10 mouse cellular contexts compared by ENCODE assay signal in the genomic region with DNA sequence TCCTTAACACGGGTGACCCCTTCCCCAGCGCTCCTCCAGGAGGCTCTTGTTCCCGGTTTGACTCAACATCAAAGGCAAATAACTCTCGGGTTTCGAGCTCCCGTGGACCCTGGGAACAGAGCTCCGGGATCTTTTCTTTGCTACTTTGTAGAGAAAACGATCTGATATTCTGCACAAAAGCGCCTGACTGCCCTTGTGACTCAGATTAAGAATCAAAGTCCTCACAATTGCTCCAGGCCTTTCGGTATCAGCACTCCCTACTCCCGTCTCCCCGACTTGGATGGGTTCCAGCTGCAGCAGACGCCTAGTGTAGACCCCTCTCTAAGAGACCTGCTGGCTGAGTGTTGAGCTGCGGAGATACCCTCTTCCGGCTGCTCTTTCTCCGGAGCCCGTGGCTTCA. TPM values are rescaled to one million over a fixed set of nuclear protein-coding genes. Genes with fewer than 3 reads are reported as not detected.
A peak's percentile ranks its signal among the peaks of the same experiment; 100 is the strongest.
DNase-seq lines count a peak whose midpoint lies in the region; ATAC-seq lines count a peak whose summit lies in the region.
"Had no signal": no experiment of that assay in that cellular context is flagged by ENCODE, and none has a peak within 500 bp of the region (broad histone marks: within the 10 kb centered on the region; RNA-seq: fewer than 3 reads in every experiment).

No protein-coding gene starts in this region.

- no peaks in the 10 kb centered on the region for H3K36me3 ChIP-seq in lung, embryonic 16.5 days (ENCODE audit: control insufficient read depth, insufficient read depth, low read length)
- H3K36me3 ChIP-seq in limb, embryonic 12.5 days = no peaks in the 10 kb centered on the region

- H3K27ac ChIP-seq in lung, embryonic 16.5 days (ENCODE audit: low read length) = no peak overlapping the region
- H3K27ac ChIP-seq in limb, embryonic 12.5 days = no peak overlapping the region

- 18% methylated on average over 17 of the region's 17 CpGs for WGBS in lung, embryonic 16.5 days
- 36% methylated on average over 17 of the region's 17 CpGs for WGBS in limb, embryonic 12.5 days

- peak overlapping the region; percentile 30; the same call in 1 of the 2 replicates for H3K9ac ChIP-seq in lung, embryonic 16.5 days (ENCODE audit: low read length)
- no peak overlapping the region for H3K9ac ChIP-seq in limb, embryonic 12.5 days (replicated peaks)

- H3K9me3 ChIP-seq in lung, embryonic 16.5 days (ENCODE audit: control insufficient read depth, low read length) = no peaks in the 10 kb centered on the region
- no peaks in the 10 kb centered on the region for H3K9me3 ChIP-seq in limb, embryonic 12.5 days

- no peak overlapping the region for H3K4me3 ChIP-seq in lung, embryonic 16.5 days (ENCODE audit: low read length)
- H3K4me3 ChIP-seq in limb, embryonic 12.5 days (replicated peaks) = no peak overlapping the region

- 0 out of 2 replicates have a peak, but pooled peaks cover 4% of the 10 kb centered on the region for H3K4me1 ChIP-seq in lung, embryonic 16.5 days (replicated peaks; ENCODE audit: control insufficient read depth, insufficient read depth, low read length)
- peaks cover 6% of the 10 kb centered on the region; the same call in 1 of the 2 replicates for H3K4me1 ChIP-seq in limb, embryonic 12.5 days (replicated peaks)

- intact Hi-C loops in heart, postnatal 36 days (cut with DNase I) = no loop called here

- no peak overlapping the region for H3K4me2 ChIP-seq in lung, embryonic 16.5 days (ENCODE audit: low read depth, low read length)
- 0 out of 2 replicates have a peak overlapping the region, but pooled peaks have one; percentile 8 for H3K4me2 ChIP-seq in limb, embryonic 12.5 days

- peak; percentile 83 for DNase-seq in heart, adult 11 months
- no peak for DNase-seq in heart, postnatal 36 days
- DNase-seq in lung, postnatal 10 days = no peak
- DNase-seq in urinary bladder, adult 2 months (ENCODE audit: low spot score) = no peak
- no peak for DNase-seq in urinary bladder, adult 18-20 months (ENCODE audit: low spot score in 2 of 2)
- no peak for DNase-seq in spleen, postnatal 4 days (ENCODE audit: low spot score in 2 of 2)
- DNase-seq: adrenal gland, adult 8-10 months had no signal

- H3K27me3 ChIP-seq in lung, embryonic 16.5 days (ENCODE audit: control insufficient read depth, insufficient read depth, low read depth, low read length) = no peaks in the 10 kb centered on the region
- H3K27me3 ChIP-seq in limb, embryonic 12.5 days = no peaks in the 10 kb centered on the region
- H3K27me3 ChIP-seq: CH12.LX had no signal

- no peak for ATAC-seq in lung, embryonic 16.5 days (ENCODE audit: low read depth)
- ATAC-seq in limb, embryonic 12.5 days (ENCODE audit: insufficient number of reproducible peaks, insufficient read depth, low FRiP score, low TSS enrichment, low read depth) = no peak

RNA-seq across cellular contexts. Expression of gene Cyth3, which starts 33.1 kb away (rescaled TPM):
- total RNA-seq in heart, postnatal 36 days (2021) = 10 to 100 TPM; 34.7 to 40.7 TPM
- 61.5 and 65.7 TPM in 2 replicates for polyA plus RNA-seq in lung, embryonic 16.5 days (2015; fragmentation: Nextera tagmentation; extraction: Ambion mirVana)
- polyA plus RNA-seq in limb, embryonic 12.5 days (2016; fragmentation: Nextera tagmentation; extraction: Ambion mirVana) = 53.2 and 55.5 TPM in 2 replicates
- 43.7 and 45.6 TPM in 2 replicates for polyA plus RNA-seq in urinary bladder, adult 2 months (2012; rRNA removed)
